ENCODE assay signal across 16 mouse cellular contexts in the genomic region with DNA sequence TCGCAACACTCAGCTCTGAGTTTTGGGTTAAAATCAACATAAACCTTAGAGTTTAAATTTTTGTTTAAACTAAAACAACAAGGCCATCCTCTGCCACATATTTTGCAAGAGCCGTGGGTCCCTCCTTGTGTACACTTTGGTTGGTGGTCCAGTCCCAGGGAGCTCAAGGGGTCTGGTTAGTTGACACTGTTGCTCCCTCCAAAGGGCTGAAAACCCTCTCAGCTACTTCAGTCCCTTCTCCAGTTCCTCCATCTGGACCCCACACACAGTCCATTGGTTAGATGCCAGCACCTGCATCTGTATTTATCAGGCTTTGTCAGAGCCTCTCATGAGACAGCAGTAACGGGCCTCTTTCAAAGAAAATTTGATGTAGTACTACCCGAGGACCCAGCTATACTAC.
"Had no signal": no experiment of that assay in that cellular context is flagged by ENCODE, and none has a peak within 500 bp of the region (broad histone marks: within the 10 kb centered on the region; RNA-seq: fewer than 3 reads in every experiment).

No protein-coding gene starts in this region.

- H3K27me3 ChIP-seq: liver, embryonic 13.5 days; liver, embryonic 15.5 days; megakaryocyte, embryonic 14.5 days; midbrain, embryonic 12.5 days; midbrain, embryonic 15.5 days; neural tube, embryonic 12.5 days; stomach, embryonic 15.5 days had no signal

- H3K4me3 ChIP-seq: liver, embryonic 13.5 days; liver, embryonic 15.5 days; megakaryocyte, embryonic 14.5 days; midbrain, embryonic 12.5 days; midbrain, embryonic 15.5 days; neural tube, embryonic 12.5 days; stomach, embryonic 15.5 days had no signal

- H3K36me3 ChIP-seq: liver, embryonic 13.5 days; liver, embryonic 15.5 days; midbrain, embryonic 12.5 days; midbrain, embryonic 15.5 days; neural tube, embryonic 12.5 days; stomach, embryonic 15.5 days had no signal

- H3K9ac ChIP-seq: liver, embryonic 13.5 days; liver, embryonic 15.5 days; liver, postnatal 0 days; midbrain, embryonic 12.5 days; midbrain, embryonic 15.5 days; neural tube, embryonic 12.5 days; stomach, embryonic 15.5 days had no signal

- H3K4me1 ChIP-seq: liver, embryonic 13.5 days; liver, embryonic 15.5 days; megakaryocyte, embryonic 14.5 days; midbrain, embryonic 12.5 days; midbrain, embryonic 15.5 days; neural tube, embryonic 12.5 days; stomach, embryonic 15.5 days had no signal

- ATAC-seq: liver, postnatal 0 days; midbrain, embryonic 15.5 days had no signal

- DNase-seq: liver, embryonic 13.5 days; liver, postnatal 0 days; lung, postnatal 14 days; lung, postnatal 36 days; right cerebral cortex, postnatal 14 days; thymus, adult 2 months; thymus, postnatal 25 days; thymus, postnatal 4 days had no signal

- H3K4me2 ChIP-seq: liver, embryonic 13.5 days; liver, embryonic 15.5 days; midbrain, embryonic 12.5 days; midbrain, embryonic 15.5 days; neural tube, embryonic 12.5 days; stomach, embryonic 15.5 days had no signal

- H3K27ac ChIP-seq: liver, embryonic 13.5 days; liver, embryonic 15.5 days; macrophage; midbrain, embryonic 12.5 days; midbrain, embryonic 15.5 days; neural tube, embryonic 12.5 days; stomach, embryonic 15.5 days; stomach, postnatal 0 days had no signal

- H3K9me3 ChIP-seq: liver, embryonic 13.5 days; liver, embryonic 15.5 days; midbrain, embryonic 12.5 days; midbrain, embryonic 15.5 days; neural tube, embryonic 12.5 days; stomach, embryonic 15.5 days had no signal
